Mouse (Mus musculus) midbrain, embryonic 12.5 days (tissue): ENCODE results near the gene Urod. TPM values are rescaled to one million over a fixed set of nuclear protein-coding genes. Genes with fewer than 3 reads are reported as not detected.

Source experiments
- ATAC-seq: fragments of 200-750 bp; cut with Nextera tagmentation; 2 replicates; pipeline ENCODE4 v1.8.0; 2017; ENCODE audit warnings: low read depth, moderate TSS enrichment, moderate library complexity; ENCODE audit not compliant: low FRiP score
- H3K27ac ChIP-seq: fragments of 300-500 bp; sonication (generic); replicated peaks from 2 replicates; pipeline ENCODE4 v1.5.1; 2016; ENCODE audit warnings: mild to moderate bottlenecking
- H3K27me3 ChIP-seq: fragments of 300-500 bp; sonication (generic); 2 replicates; pipeline ENCODE4 v1.6.1; 2016; ENCODE audit warnings: mild to moderate bottlenecking
- H3K36me3 ChIP-seq: fragments of 300-500 bp; sonication (generic); 2 replicates; pipeline ENCODE4 v1.6.1; 2016
- H3K4me1 ChIP-seq: fragments of 300-500 bp; sonication (generic); 2 replicates; pipeline ENCODE4 v1.6.1; 2016
- H3K4me2 ChIP-seq: fragments of 300-500 bp; sonication (generic); replicated peaks from 2 replicates; pipeline ENCODE4 v1.6.1; 2016; ENCODE audit warnings: mild to moderate bottlenecking, moderate library complexity
- H3K4me3 ChIP-seq: fragments of 300-500 bp; sonication (generic); 2 replicates; pipeline ENCODE4 v1.5.1; 2016; ENCODE audit warnings: mild to moderate bottlenecking
- H3K9ac ChIP-seq: fragments of 300-500 bp; sonication (generic); replicated peaks from 2 replicates; pipeline ENCODE4 v1.6.1; 2016; ENCODE audit warnings: mild to moderate bottlenecking, moderate library complexity
- H3K9me3 ChIP-seq: fragments of 300-500 bp; sonication (generic); 2 replicates; pipeline ENCODE4 v1.6.1; 2016; ENCODE audit warnings: mild to moderate bottlenecking
- WGBS: fragments of 180-500 bp; shearing (Covaris S2); methylation state at CpG from one replicate; pipeline ENCODE4 v1.1.7; 2016; 5-methylcytosine and 5-hydroxymethylcytosine counted together
- polyA plus RNA-seq: library from polyadenylated mRNA; unstranded; fragments of >200 nt; fragmentation: Nextera tagmentation; extraction: Ambion mirVana; gene quantifications from 2 replicates; pipeline ENCODE4 v1.2.1, GENCODE M21; 2016

Urod gene
- polyA plus RNA-seq: 78.7 and 85.3 TPM in 2 replicates

GRCm38 (mm10) chr4:116993672-116994621 lies at the start of gene Urod:
Gene Urod (minus strand): TSS chr4:116994413.
- Histone ChIP-seq H3K4me2 (peak within 1 kb of the TSS; percentile 99), H3K9me3 (no peaks in the 10 kb centered on the region), H3K4me3 (peak within 1 kb of the TSS; percentile 97), H3K27me3 (peaks cover 14% of the 10 kb centered on the region), H3K4me1 (peaks cover 30% of the 10 kb centered on the region), H3K27ac (peak within 1 kb of the TSS; percentile 86), H3K36me3 (peaks cover 17% of the 10 kb centered on the region), H3K9ac (peak within 1 kb of the TSS; percentile 87)
- 1% methylated on average over 38 of the region's 38 CpGs for WGBS
- peak; percentile 90 for ATAC-seq

- Histone ChIP-seq H3K4me3 (no peak overlapping the region), H3K27ac (peak overlapping the region; percentile 65)
These were observed 47.1 kb upstream of the Urod start for GRCm38 (mm10) chr4:117041283-117041721.

DNA sequence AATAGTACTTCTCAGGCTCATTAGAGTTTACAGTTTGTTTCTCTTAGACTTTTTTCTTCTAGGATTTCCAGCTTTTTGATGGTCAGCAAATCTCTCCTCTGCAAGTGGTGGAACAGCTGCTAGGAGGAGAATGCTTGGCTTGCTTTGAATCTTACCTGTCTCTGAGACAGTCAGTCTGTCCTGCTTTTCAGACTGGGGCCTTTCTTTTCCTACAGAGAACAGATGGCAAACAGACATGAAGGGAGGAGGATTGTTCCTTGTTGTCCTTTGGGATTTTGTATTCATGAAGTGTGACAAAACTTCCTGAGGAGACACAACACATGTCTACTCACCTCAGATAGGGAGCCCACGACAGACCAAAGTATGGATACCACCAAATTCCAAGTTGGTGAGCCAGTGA lies 46.6 kb upstream of the Urod start:
- H3K36me3 ChIP-seq: no peaks in the 10 kb centered on the region
- H3K9me3 ChIP-seq: no peaks in the 10 kb centered on the region
- no peak; the same call in 1 of the 2 replicates for ATAC-seq
- H3K4me2 ChIP-seq: no peak overlapping the region
- no peaks in the 10 kb centered on the region for H3K27me3 ChIP-seq
- peaks cover 18% of the 10 kb centered on the region for H3K4me1 ChIP-seq
- WGBS: 50% methylated on average over 1 of the region's 1 CpGs
- no peak overlapping the region for H3K9ac ChIP-seq
- H3K4me3 ChIP-seq: no peak overlapping the region
- H3K27ac ChIP-seq: no peak overlapping the region

More at GRCm38 (mm10) chr4:117041283-117041721, 47.1 kb upstream of the Urod start:
- Histone ChIP-seq H3K9me3 (no peaks in the 10 kb centered on the region), H3K9ac (no peak overlapping the region), H3K4me2 (no peak overlapping the region), H3K4me1 (peaks cover 18% of the 10 kb centered on the region), H3K27me3 (no peaks in the 10 kb centered on the region), H3K36me3 (no peaks in the 10 kb centered on the region)
- ATAC-seq: no peak
- WGBS: 59% methylated on average over 4 of the region's 4 CpGs

GRCm38 (mm10) chr4:117039925-117040687 lies 45.9 kb upstream of the Urod start:
- Histone ChIP-seq H3K36me3 (no peaks in the 10 kb centered on the region), H3K27me3 (no peaks in the 10 kb centered on the region), H3K9ac (no peak overlapping the region), H3K4me2 (no peak overlapping the region), H3K9me3 (no peaks in the 10 kb centered on the region), H3K4me1 (peaks cover 18% of the 10 kb centered on the region), H3K4me3 (no peak overlapping the region), H3K27ac (peak overlapping the region; percentile 63)
- no peak for ATAC-seq
- 43% methylated on average over 9 of the region's 9 CpGs for WGBS

- Histone ChIP-seq H3K36me3 (peaks cover 24% of the 10 kb centered on the region), H3K9me3 (no peaks in the 10 kb centered on the region), H3K9ac (no peak overlapping the region), H3K4me3 (no peak overlapping the region), H3K4me1 (no peaks in the 10 kb centered on the region), H3K27ac (no peak overlapping the region), H3K27me3 (no peaks in the 10 kb centered on the region), H3K4me2 (no peak overlapping the region)
- ATAC-seq: no peak
- WGBS: 100% methylated on average over 1 of the region's 1 CpGs
These were observed 36.9 kb upstream of the Urod start for GRCm38 (mm10) chr4:117031105-117031504.

DNA sequence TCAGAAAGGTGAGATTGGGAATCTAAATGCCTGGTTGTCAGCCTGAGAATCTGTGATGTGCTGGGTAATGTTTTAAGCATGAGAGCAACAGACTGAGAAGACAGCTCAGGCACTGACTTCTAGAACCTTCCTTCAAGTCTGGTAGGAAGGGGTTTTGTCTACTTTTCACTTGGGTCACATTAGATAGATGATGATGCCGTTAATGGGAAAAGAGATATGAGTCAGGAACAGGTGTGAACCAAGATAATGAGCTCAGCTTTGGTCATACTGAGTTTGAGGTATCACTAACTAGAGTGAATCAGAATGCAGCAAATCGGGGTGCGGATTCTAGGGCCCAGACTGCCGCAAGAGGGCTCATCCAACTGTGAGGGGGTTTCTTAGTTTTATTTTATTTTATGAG lies 29.3 kb upstream of the Urod start:
- 98% methylated on average over 4 of the region's 4 CpGs for WGBS
- no peak overlapping the region for H3K4me3 ChIP-seq
- H3K27ac ChIP-seq: no peak overlapping the region
- H3K27me3 ChIP-seq: no peaks in the 10 kb centered on the region
- H3K9ac ChIP-seq: no peak overlapping the region
- H3K4me2 ChIP-seq: no peak overlapping the region
- H3K4me1 ChIP-seq: peaks cover 10% of the 10 kb centered on the region
- ATAC-seq: no peak
- H3K9me3 ChIP-seq: no peaks in the 10 kb centered on the region
- H3K36me3 ChIP-seq: peaks cover 24% of the 10 kb centered on the region

- 0 out of 2 replicates have a peak within 1 kb of the TSS, but pooled peaks have one; percentile 49 for H3K27ac ChIP-seq
- 1% methylated on average over 61 of the region's 61 CpGs for WGBS
- H3K4me3 ChIP-seq: peak within 1 kb of the TSS; percentile 76
- ATAC-seq: peak; percentile 96
- H3K4me1 ChIP-seq: peaks cover 10% of the 10 kb centered on the region
- H3K4me2 ChIP-seq: peak within 1 kb of the TSS; percentile 87
- H3K27me3 ChIP-seq: no peaks in the 10 kb centered on the region
- peaks cover 18% of the 10 kb centered on the region for H3K36me3 ChIP-seq
- H3K9me3 ChIP-seq: no peaks in the 10 kb centered on the region
- H3K9ac ChIP-seq: peak within 1 kb of the TSS; percentile 70
These were observed 25.3 kb upstream of the Urod start, which contains the start of gene Eif2b3 for GRCm38 (mm10) chr4:117019206-117020134. Gene Eif2b3 (plus strand): TSS chr4:117019402.

- Histone ChIP-seq H3K9me3 (no peaks in the 10 kb centered on the region), H3K27ac (no peak overlapping the region), H3K27me3 (no peaks in the 10 kb centered on the region), H3K9ac (no peak overlapping the region), H3K4me3 (no peak overlapping the region), H3K36me3 (peaks cover 14% of the 10 kb centered on the region), H3K4me1 (peaks cover 10% of the 10 kb centered on the region), H3K4me2 (no peak overlapping the region)
- 84% methylated on average over 7 of the region's 7 CpGs for WGBS
- no peak for ATAC-seq
These were observed 24.1 kb upstream of the Urod start for GRCm38 (mm10) chr4:117018327-117018726.

DNA sequence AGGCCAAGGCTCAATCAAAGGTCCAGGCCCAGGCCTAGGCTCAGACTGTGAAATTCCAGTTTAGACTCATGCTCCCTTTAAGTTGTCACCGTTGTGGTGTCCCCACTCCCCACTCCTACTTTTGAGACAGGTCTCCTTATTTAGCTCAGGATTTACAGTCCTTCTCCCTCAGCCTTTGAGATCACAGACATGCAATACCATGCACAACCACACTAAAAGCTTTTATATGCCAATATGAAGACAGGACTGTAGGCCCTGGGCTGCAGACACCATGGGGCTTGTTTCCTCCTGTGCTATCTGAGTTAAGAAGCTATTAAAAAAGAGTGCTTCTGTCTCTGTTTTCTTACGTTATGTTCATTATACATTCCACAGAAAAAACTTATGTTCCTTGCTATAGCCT lies 23.5 kb upstream of the Urod start:
- no peaks in the 10 kb centered on the region for H3K9me3 ChIP-seq
- H3K9ac ChIP-seq: no peak overlapping the region
- no peak overlapping the region for H3K4me3 ChIP-seq
- no peak overlapping the region for H3K27ac ChIP-seq
- ATAC-seq: no peak
- peaks cover 10% of the 10 kb centered on the region for H3K4me1 ChIP-seq
- no peaks in the 10 kb centered on the region for H3K27me3 ChIP-seq
- H3K4me2 ChIP-seq: no peak overlapping the region
- WGBS: 95% methylated on average over 2 of the region's 2 CpGs
- H3K36me3 ChIP-seq: peaks cover 8% of the 10 kb centered on the region

DNA sequence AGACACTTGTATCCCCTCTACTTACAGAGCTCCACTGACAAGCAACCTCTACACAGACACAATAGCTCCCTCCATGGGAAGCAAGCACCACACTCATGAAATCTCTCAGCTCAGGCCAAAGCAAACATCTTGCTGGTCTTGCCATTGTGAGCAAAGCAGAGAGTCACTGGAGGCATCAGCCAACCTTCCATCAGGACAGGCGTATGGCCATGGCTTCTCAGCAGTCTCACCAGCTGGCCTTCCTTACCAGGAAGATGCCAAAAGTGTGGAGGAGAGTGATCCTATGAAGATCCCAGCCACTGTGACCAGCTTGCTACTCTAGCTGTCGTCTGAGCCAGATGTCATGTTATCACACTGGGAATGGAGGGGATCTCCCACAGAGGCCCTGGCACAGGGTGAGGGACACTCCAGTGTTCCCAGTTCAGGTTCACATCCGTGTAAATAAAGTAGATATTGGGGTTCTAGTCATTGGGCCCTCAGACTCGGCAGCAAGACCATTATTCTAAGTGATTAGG lies 20.7 kb upstream of the Urod start:
- 74% methylated on average over 4 of the region's 4 CpGs for WGBS
- no peak overlapping the region for H3K27ac ChIP-seq

GRCm38 (mm10) chr4:117013596-117013995 lies 19.4 kb upstream of the Urod start:
- ATAC-seq: no peak
- 83% methylated on average over 6 of the region's 6 CpGs for WGBS

More for the DNA sequence above, 20.7 kb upstream of the Urod start:
- Histone ChIP-seq H3K4me1 (peaks cover 3% of the 10 kb centered on the region; the same call in 1 of the 2 replicates), H3K36me3 (no peaks in the 10 kb centered on the region), H3K9ac (no peak overlapping the region), H3K9me3 (no peaks in the 10 kb centered on the region), H3K4me2 (no peak overlapping the region), H3K4me3 (no peak overlapping the region), H3K27me3 (no peaks in the 10 kb centered on the region)
- ATAC-seq: no peak

More at GRCm38 (mm10) chr4:117013596-117013995, 19.4 kb upstream of the Urod start:
- Histone ChIP-seq H3K36me3 (no peaks in the 10 kb centered on the region), H3K4me3 (no peak overlapping the region), H3K9ac (no peak overlapping the region), H3K4me1 (no peaks in the 10 kb centered on the region), H3K27me3 (no peaks in the 10 kb centered on the region), H3K27ac (no peak overlapping the region), H3K9me3 (no peaks in the 10 kb centered on the region), H3K4me2 (no peak overlapping the region)
